Mouse (Mus musculus) midbrain, embryonic 10.5 days (tissue): ENCODE measurements at regions not wholly inside any gene's neighbourhood (a gene's known extent, or its start where the extent isn't known, plus 50 kb on each side); places are given as distances from the start of the nearest gene placed in this dataset.
"Not testable (repeated sequence)": the region's sequence is repeated elsewhere in the genome, so short reads cannot be mapped to it uniquely, and the experiment has no call there.

ENCODE experiments used
- DNase-seq: peaks from one replicate; pipeline ENCODE4 v3.0.0-alpha.2; 2017; ENCODE audit warnings: low spot score
- H3K27ac ChIP-seq: fragments of 300-500 bp; sonication (generic); replicated peaks from 2 replicates; pipeline ENCODE4 v1.5.1; 2016; ENCODE audit warnings: mild to moderate bottlenecking
- H3K27me3 ChIP-seq: fragments of 300-500 bp; sonication (generic); 2 replicates; pipeline ENCODE4 v1.6.1; 2016; ENCODE audit warnings: low read depth, mild to moderate bottlenecking; ENCODE audit not compliant: poor library complexity, severe bottlenecking
- H3K36me3 ChIP-seq: fragments of 300-500 bp; sonication (generic); 2 replicates; pipeline ENCODE4 v1.6.1; 2016; ENCODE audit warnings: mild to moderate bottlenecking, moderate library complexity
- H3K4me1 ChIP-seq: fragments of 300-500 bp; sonication (generic); 2 replicates; pipeline ENCODE4 v1.6.1; 2016
- H3K4me3 ChIP-seq: fragments of 300-500 bp; sonication (generic); 2 replicates; pipeline ENCODE4 v1.5.1; 2016; ENCODE audit warnings: mild to moderate bottlenecking, moderate library complexity
- H3K9me3 ChIP-seq: fragments of 300-500 bp; sonication (generic); replicated peaks from 2 replicates; pipeline ENCODE4 v1.6.1; 2016; ENCODE audit warnings: mild to moderate bottlenecking
- WGBS: fragments of 180-500 bp; shearing (Covaris S2); methylation state at CpG from one replicate; pipeline ENCODE4 v1.1.7; 2016; 5-methylcytosine and 5-hydroxymethylcytosine counted together

GRCm38 (mm10) chr10:52529661-52530060 is 112.3 kb downstream of the Nus1 start:
- not testable (repeated sequence) for DNase-seq, H3K36me3 ChIP-seq, H3K27me3 ChIP-seq, H3K4me1 ChIP-seq, H3K27ac ChIP-seq, H3K4me3 ChIP-seq, H3K9me3 ChIP-seq
- 93% methylated on average over 3 of the region's 5 CpGs for WGBS

GRCm38 (mm10) chr10:52530846-52531245 is 113.5 kb downstream of the Nus1 start:
- DNase-seq = no peak
- Histone ChIP-seq H3K4me3 (no peak overlapping the region), H3K4me1 (no peaks in the 10 kb centered on the region), H3K36me3 (no peaks in the 10 kb centered on the region), H3K27me3 (no peaks in the 10 kb centered on the region), H3K9me3 (no peaks in the 10 kb centered on the region), H3K27ac (no peak overlapping the region)
- 70% methylated on average over 3 of the region's 3 CpGs for WGBS

- 16% methylated on average over 2 of the region's 2 CpGs for WGBS
- Histone ChIP-seq H3K27me3 (peaks cover 4% of the 10 kb centered on the region), H3K9me3 (no peaks in the 10 kb centered on the region), H3K4me1 (no peaks in the 10 kb centered on the region), H3K36me3 (no peaks in the 10 kb centered on the region), H3K27ac (no peak overlapping the region), H3K4me3 (no peak overlapping the region)
- no peak for DNase-seq
These were observed 116.0 kb downstream of the Nus1 start for GRCm38 (mm10) chr10:52533278-52533892.

GRCm38 (mm10) chr10:52533893-52534287 is 116.5 kb downstream of the Nus1 start:
- Histone ChIP-seq H3K36me3 (no peaks in the 10 kb centered on the region), H3K27ac (no peak overlapping the region), H3K27me3 (peaks cover 9% of the 10 kb centered on the region), H3K4me1 (no peaks in the 10 kb centered on the region), H3K4me3 (no peak overlapping the region), H3K9me3 (no peaks in the 10 kb centered on the region)
- WGBS = 54% methylated on average over 4 of the region's 4 CpGs
- DNase-seq = peak; percentile 25

GRCm38 (mm10) chr10:52545566-52545965 is 128.2 kb downstream of the Nus1 start:
- Histone ChIP-seq H3K4me3 (no peak overlapping the region), H3K4me1 (no peaks in the 10 kb centered on the region), H3K36me3 (no peaks in the 10 kb centered on the region), H3K9me3 (peaks cover 6% of the 10 kb centered on the region; the same call in 1 of the 2 replicates), H3K27me3 (no peaks in the 10 kb centered on the region), H3K27ac (no peak overlapping the region)
- DNase-seq = no peak
- 92% methylated on average over 28 of the region's 28 CpGs for WGBS

- no peak overlapping the region for H3K4me3 ChIP-seq
- H3K4me1 ChIP-seq = 0 out of 2 replicates have a peak, but pooled peaks cover 9% of the 10 kb centered on the region
- no peaks in the 10 kb centered on the region for H3K27me3 ChIP-seq
- WGBS = 52% methylated on average over 6 of the region's 6 CpGs
- H3K36me3 ChIP-seq = no peaks in the 10 kb centered on the region
- H3K9me3 ChIP-seq = no peaks in the 10 kb centered on the region
- no peak for DNase-seq
- no peak overlapping the region for H3K27ac ChIP-seq
These were observed 113.0 kb upstream of the Slc35f1 start for GRCm38 (mm10) chr10:52577383-52577782.

GRCm38 (mm10) chr10:52577795-52578194 is 112.5 kb upstream of the Slc35f1 start:
- no peaks in the 10 kb centered on the region for H3K9me3 ChIP-seq
- no peak overlapping the region for H3K27ac ChIP-seq
- no peak for DNase-seq
- no peaks in the 10 kb centered on the region for H3K36me3 ChIP-seq
- H3K27me3 ChIP-seq = no peaks in the 10 kb centered on the region
- WGBS = 82% methylated on average over 3 of the region's 3 CpGs
- H3K4me3 ChIP-seq = no peak overlapping the region
- 0 out of 2 replicates have a peak, but pooled peaks cover 9% of the 10 kb centered on the region for H3K4me1 ChIP-seq

GRCm38 (mm10) chr10:52578238-52578832 is 112.0 kb upstream of the Slc35f1 start:
- DNase-seq = no peak
- H3K4me1 ChIP-seq = 0 out of 2 replicates have a peak, but pooled peaks cover 9% of the 10 kb centered on the region
- 79% methylated on average over 3 of the region's 3 CpGs for WGBS
- H3K27ac ChIP-seq = no peak overlapping the region
- no peaks in the 10 kb centered on the region for H3K9me3 ChIP-seq
- H3K27me3 ChIP-seq = no peaks in the 10 kb centered on the region
- H3K4me3 ChIP-seq = no peak overlapping the region
- no peaks in the 10 kb centered on the region for H3K36me3 ChIP-seq

GRCm38 (mm10) chr10:52593780-52594179 is 96.6 kb upstream of the Slc35f1 start:
- Histone ChIP-seq H3K9me3 (no peaks in the 10 kb centered on the region), H3K4me1 (no peaks in the 10 kb centered on the region), H3K27ac (no peak overlapping the region), H3K27me3 (no peaks in the 10 kb centered on the region), H3K36me3 (no peaks in the 10 kb centered on the region), H3K4me3 (no peak overlapping the region)
- whole genome bisulfite sequencing = 98% methylated on average over 12 of the region's 12 CpGs
- DNase-seq = no peak
